Mouse (Mus musculus) heart, adult 10 weeks (tissue): Measurements from ENCODE around the gene Eif4e3. TPM values are rescaled to one million over a fixed set of nuclear protein-coding genes. Genes with fewer than 3 reads are reported as not detected.

ENCODE experiments used
- polyA plus RNA-seq: library from polyadenylated mRNA; stranded (reverse); fragments of 350-450 nt; fragmentation: Illumina TruSeq; extraction: RNeasy Lipid Tissue Mini Kit (QIAGEN cat#74804); gene quantifications from one replicate; pipeline ENCODE4 v1.2.3, GENCODE M21; 2014; ENCODE audit warnings: low read depth, low replicate concordance

Gene Eif4e3
- polyA plus RNA-seq: 50.8 TPM

GRCm38 (mm10) chr6:99666318-99667171 lies at the start of gene Eif4e3, which contains the start of gene Gm20696:
Gene Eif4e3, minus strand, starts transcription at chr6:99666771.
Gene Gm20696, minus strand, starts transcription at chr6:99666797.

DNA sequence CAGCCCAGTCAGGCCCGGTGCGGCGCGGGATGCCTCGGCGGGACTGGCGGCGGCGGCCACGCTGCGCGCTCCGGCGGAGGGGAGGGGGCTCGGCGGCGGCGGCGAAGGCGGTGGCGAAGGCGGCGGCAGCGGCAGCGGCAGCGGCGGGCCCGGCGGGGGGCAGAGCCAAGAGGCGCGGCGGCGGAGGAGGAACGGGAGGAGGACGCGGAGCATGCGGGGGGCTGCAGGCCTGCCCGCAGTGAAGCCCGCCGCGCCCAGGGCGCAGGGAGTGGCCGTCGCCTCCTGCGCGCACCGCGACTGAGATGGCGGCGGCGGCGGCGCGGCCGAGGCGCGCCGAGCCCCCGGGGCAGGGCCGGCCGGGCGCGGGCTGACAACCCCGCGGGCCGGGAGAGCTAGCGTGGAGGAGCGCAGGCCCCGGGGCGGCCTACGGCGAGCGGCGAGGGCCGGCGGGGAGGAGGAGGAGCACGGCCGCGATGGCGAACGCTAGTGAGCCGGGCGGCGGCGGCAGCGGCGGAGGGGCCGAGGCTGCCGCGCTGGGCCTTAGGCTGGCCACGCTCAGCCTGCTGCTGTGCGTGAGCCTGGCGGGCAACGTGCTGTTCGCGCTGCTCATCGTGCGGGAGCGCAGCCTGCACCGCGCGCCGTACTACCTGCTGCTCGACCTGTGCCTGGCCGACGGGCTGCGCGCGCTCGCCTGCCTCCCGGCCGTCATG lies 25.8 kb upstream of the Eif4e3 start, which contains the start of gene Gpr27:
Gene Gpr27, plus strand, starts transcription at position 474 of the 710 bp plus-strand sequence.

Other genes with a start within 250 kb of the Eif4e3 start
- 13.9 TPM for gene Foxp1, start 144.1 kb downstream of the Eif4e3 start, polyA plus RNA-seq
- gene Gm20696, start within 50 bp of the Eif4e3 start, polyA plus RNA-seq: not detected
- 10.1 TPM for gene Gpr27, start 25.9 kb upstream of the Eif4e3 start, polyA plus RNA-seq
- gene Prok2, start 59.6 kb upstream of the Eif4e3 start, polyA plus RNA-seq: not detected